8 mouse cellular contexts compared by ENCODE assay signal in genomic region chr7:12835779-12836178, GRCm38 (mm10). TPM values are rescaled to one million over a fixed set of nuclear protein-coding genes. Genes with fewer than 3 reads are reported as not detected.
DNase-seq lines count a peak whose midpoint lies in the region; ATAC-seq and TF ChIP-seq lines count a peak whose summit lies in the region.

No protein-coding gene starts in this region.

- TF ChIP-seq CTCF in liver, adult 2 months (IDR thresholded peaks at IDR 0.05; ENCODE audit: low read depth, low read length): no peak
- TF ChIP-seq CTCF in intestine, postnatal 0 days (IDR thresholded peaks at IDR 0.05; ENCODE audit: low read depth): no peak

- peak overlapping the region; percentile 94 for H3K27ac ChIP-seq in liver, adult 2 months (replicated peaks; ENCODE audit: insufficient read depth, low read depth, low read length)
- H3K27ac ChIP-seq in embryonic facial prominence, embryonic 15.5 days (replicated peaks): no peak overlapping the region
- no peak overlapping the region for H3K27ac ChIP-seq in intestine, postnatal 0 days (ENCODE audit: low read depth, low read length)
- no peak overlapping the region for H3K27ac ChIP-seq in neural tube, embryonic 13.5 days (replicated peaks)

- peaks cover 2% of the 10 kb centered on the region; the same call in 1 of the 2 replicates for H3K4me1 ChIP-seq in liver, adult 2 months (ENCODE audit: control insufficient read depth, insufficient read depth, low read length)
- 0 out of 2 replicates have a peak, but pooled peaks cover 10% of the 10 kb centered on the region for H3K4me1 ChIP-seq in embryonic facial prominence, embryonic 15.5 days
- H3K4me1 ChIP-seq in intestine, postnatal 0 days (replicated peaks; ENCODE audit: control insufficient read depth, insufficient read depth, low read length): no peaks in the 10 kb centered on the region
- 0 out of 2 replicates have a peak, but pooled peaks cover 2% of the 10 kb centered on the region for H3K4me1 ChIP-seq in neural tube, embryonic 13.5 days (replicated peaks)

- peaks cover 42% of the 10 kb centered on the region for H3K36me3 ChIP-seq in liver, adult 2 months (ENCODE audit: control insufficient read depth, insufficient read depth, low read length)
- H3K36me3 ChIP-seq in embryonic facial prominence, embryonic 15.5 days: peaks cover 46% of the 10 kb centered on the region
- peaks cover 30% of the 10 kb centered on the region for H3K36me3 ChIP-seq in intestine, postnatal 0 days (ENCODE audit: control insufficient read depth, insufficient read depth)
- peaks cover 47% of the 10 kb centered on the region for H3K36me3 ChIP-seq in neural tube, embryonic 13.5 days

- no peak for TF ChIP-seq POLR2A in liver, adult 2 months (IDR thresholded peaks at IDR 0.05; ENCODE audit: extremely low read depth, insufficient read depth, low read length)

- H3K9ac ChIP-seq in liver, adult 2 months (ENCODE audit: low read depth, low read length): peak overlapping the region; percentile 88; the same call in 1 of the 2 replicates
- no peak overlapping the region for H3K9ac ChIP-seq in embryonic facial prominence, embryonic 15.5 days
- H3K9ac ChIP-seq in intestine, postnatal 0 days (ENCODE audit: low read depth, low read length): no peak overlapping the region
- H3K9ac ChIP-seq in neural tube, embryonic 13.5 days: no peak overlapping the region

- H3K4me3 ChIP-seq in liver, adult 2 months (ENCODE audit: insufficient read depth, low read depth, low read length): peak overlapping the region; percentile 73
- H3K4me3 ChIP-seq in embryonic facial prominence, embryonic 15.5 days (replicated peaks): peak overlapping the region; percentile 61
- H3K4me3 ChIP-seq in intestine, postnatal 0 days (ENCODE audit: low read depth, low read length): peak overlapping the region; percentile 82
- peak overlapping the region; percentile 49 for H3K4me3 ChIP-seq in neural tube, embryonic 13.5 days

- no peak for ATAC-seq in embryonic facial prominence, embryonic 15.5 days (ENCODE audit: insufficient number of reproducible peaks, low FRiP score, low TSS enrichment, low read depth)
- no peak for ATAC-seq in intestine, postnatal 0 days
- no peak for ATAC-seq in neural tube, embryonic 13.5 days (ENCODE audit: low read depth)

- H3K79me2 ChIP-seq in liver, adult 2 months (ENCODE audit: control insufficient read depth, insufficient read depth, low read length): peaks cover 4% of the 10 kb centered on the region; the same call in 1 of the 2 replicates

- H3K27me3 ChIP-seq in liver, adult 2 months (ENCODE audit: control insufficient read depth, insufficient read depth, low read length): no peaks in the 10 kb centered on the region
- H3K27me3 ChIP-seq in embryonic facial prominence, embryonic 15.5 days: no peaks in the 10 kb centered on the region
- no peaks in the 10 kb centered on the region for H3K27me3 ChIP-seq in intestine, postnatal 0 days (replicated peaks; ENCODE audit: control insufficient read depth, insufficient read depth, low read length)
- H3K27me3 ChIP-seq in neural tube, embryonic 13.5 days: no peaks in the 10 kb centered on the region

- DNase-seq in liver, adult 2 months (ENCODE audit: extremely low read depth, low read depth, low spot score): no peak
- no peak for DNase-seq in liver
- no peak for DNase-seq in thymus, postnatal 36 days
- DNase-seq in T-cell, adult 2 months (ENCODE audit: low spot score): no peak
- no peak for DNase-seq in spleen, postnatal 10 days (ENCODE audit: low spot score in 2 of 2)

- H3K9me3 ChIP-seq in embryonic facial prominence, embryonic 15.5 days (replicated peaks): peaks cover 36% of the 10 kb centered on the region
- peaks cover 10% of the 10 kb centered on the region; the same call in 1 of the 2 replicates for H3K9me3 ChIP-seq in intestine, postnatal 0 days (ENCODE audit: control insufficient read depth)
- H3K9me3 ChIP-seq in neural tube, embryonic 13.5 days: peaks cover 51% of the 10 kb centered on the region

- 80% methylated on average over 4 of the region's 4 CpGs for WGBS in liver, adult 2 months
- 90% methylated on average over 4 of the region's 4 CpGs for WGBS in embryonic facial prominence, embryonic 15.5 days
- 96% methylated on average over 4 of the region's 4 CpGs for WGBS in intestine, postnatal 0 days
- WGBS in neural tube, embryonic 13.5 days: 99% methylated on average over 4 of the region's 4 CpGs

- peak overlapping the region; percentile 55 for H3K4me2 ChIP-seq in embryonic facial prominence, embryonic 15.5 days (replicated peaks)
- peak overlapping the region; percentile 81 for H3K4me2 ChIP-seq in intestine, postnatal 0 days (replicated peaks; ENCODE audit: low read depth)
- H3K4me2 ChIP-seq in neural tube, embryonic 13.5 days: peak overlapping the region; percentile 54

RNA-seq across cellular contexts. Expression of gene Zfp110, which starts 1.2 kb away (rescaled TPM):
- total RNA-seq in liver, adult 2 months (2014; rRNA removed): 22.2 and 25.0 TPM in 2 replicates
- polyA plus RNA-seq in liver, adult 2 months (2012; rRNA removed): 6.1 and 9.7 TPM in 2 replicates
- 36.6 and 39.7 TPM in 2 replicates for polyA plus RNA-seq in embryonic facial prominence, embryonic 15.5 days (2015; fragmentation: Nextera tagmentation; extraction: Ambion mirVana)
- 12.5 and 15.6 TPM in 2 replicates for polyA plus RNA-seq in intestine, postnatal 0 days (2015; fragmentation: Nextera tagmentation; extraction: Ambion mirVana)
- 26.1 and 33.1 TPM in 2 replicates for polyA plus RNA-seq in neural tube, embryonic 13.5 days (2015; fragmentation: Nextera tagmentation; extraction: Ambion mirVana)

RNA-seq across cellular contexts. Expression of gene Zfp329, which starts 17.1 kb away (rescaled TPM):
- 1.8 and 2.0 TPM in 2 replicates for total RNA-seq in liver, adult 2 months (2014; rRNA removed)
- polyA plus RNA-seq in liver, adult 2 months (2012; rRNA removed): 0.29 and 0.50 TPM in 2 replicates
- 14.7 and 15.5 TPM in 2 replicates for polyA plus RNA-seq in embryonic facial prominence, embryonic 15.5 days (2015; fragmentation: Nextera tagmentation; extraction: Ambion mirVana)
- polyA plus RNA-seq in intestine, postnatal 0 days (2015; fragmentation: Nextera tagmentation; extraction: Ambion mirVana): 4.3 and 5.8 TPM in 2 replicates
- polyA plus RNA-seq in neural tube, embryonic 13.5 days (2015; fragmentation: Nextera tagmentation; extraction: Ambion mirVana): 34.3 and 35.5 TPM in 2 replicates

RNA-seq across cellular contexts. Expression of gene Zscan18, which starts 32.3 kb away (rescaled TPM):
- total RNA-seq in liver, adult 2 months (2014; rRNA removed): 0.27 TPM in 1 of 2 replicates, not detected in the other
- 0.05 TPM in 1 of 2 replicates, not detected in the other for polyA plus RNA-seq in liver, adult 2 months (2012; rRNA removed)
- 8.8 and 10.4 TPM in 2 replicates for polyA plus RNA-seq in embryonic facial prominence, embryonic 15.5 days (2015; fragmentation: Nextera tagmentation; extraction: Ambion mirVana)
- polyA plus RNA-seq in intestine, postnatal 0 days (2015; fragmentation: Nextera tagmentation; extraction: Ambion mirVana): 0.77 and 1.1 TPM in 2 replicates
- 16.7 and 18.5 TPM in 2 replicates for polyA plus RNA-seq in neural tube, embryonic 13.5 days (2015; fragmentation: Nextera tagmentation; extraction: Ambion mirVana)

RNA-seq across cellular contexts. Expression of gene Zfp128, which starts 45.2 kb away (rescaled TPM):
- total RNA-seq in liver, adult 2 months (2014; rRNA removed): 1.7 and 2.1 TPM in 2 replicates
- 0.46 and 0.58 TPM in 2 replicates for polyA plus RNA-seq in liver, adult 2 months (2012; rRNA removed)
- polyA plus RNA-seq in embryonic facial prominence, embryonic 15.5 days (2015; fragmentation: Nextera tagmentation; extraction: Ambion mirVana): 5.0 and 5.1 TPM in 2 replicates
- polyA plus RNA-seq in intestine, postnatal 0 days (2015; fragmentation: Nextera tagmentation; extraction: Ambion mirVana): 0.97 and 1.2 TPM in 2 replicates
- polyA plus RNA-seq in neural tube, embryonic 13.5 days (2015; fragmentation: Nextera tagmentation; extraction: Ambion mirVana): 7.6 and 8.8 TPM in 2 replicates
